1 mouse cellular context compared by ENCODE assay signal in the genomic region with DNA sequence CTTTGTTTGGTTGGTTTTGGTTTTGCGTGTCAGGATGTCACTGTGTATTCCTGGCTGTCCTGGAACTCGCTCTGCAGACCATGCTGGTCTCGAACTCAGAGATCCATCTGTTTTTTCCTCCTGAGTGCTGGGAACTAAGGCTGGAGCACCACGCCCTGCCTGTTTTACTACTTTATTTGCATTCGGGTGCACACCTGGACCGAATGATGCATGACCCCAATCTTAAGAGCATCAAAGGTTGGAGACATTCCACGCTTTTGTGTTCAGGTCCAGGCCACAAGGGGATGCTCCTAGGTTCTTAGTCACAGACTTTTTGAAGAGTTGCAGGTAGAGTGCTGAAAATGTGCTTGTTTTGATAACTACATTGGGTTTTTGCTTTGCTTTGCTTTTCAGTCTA.
TF ChIP-seq lines count a peak whose summit lies in the region.

No protein-coding gene starts in this region.

TF ChIP-seq in MEL, 35 proteins besides CTCF, POLR2A, EP300 and RAD21 (continued from another document):
- TF ChIP-seq ZMIZ1 (IDR thresholded peaks at IDR 0.05; ENCODE audit: low read depth, low read length) (no peak), TCF12 (IDR thresholded peaks at IDR 0.05; ENCODE audit: low read depth, low read length) (no peak), MEF2A (IDR thresholded peaks at IDR 0.05; ENCODE audit: extremely low read depth, insufficient replicate concordance, low read depth, low read length, poor library complexity, severe bottlenecking) (no peak), JUND (IDR thresholded peaks at IDR 0.05; ENCODE audit: low read depth, low read length) (no peak), ZNF384 (IDR thresholded peaks at IDR 0.05; ENCODE audit: low read depth, low read length) (no peak), MAX (IDR thresholded peaks at IDR 0.05; ENCODE audit: low read length) (no peak), NRF1 (IDR thresholded peaks at IDR 0.05; ENCODE audit: insufficient read depth, low read depth, low read length, poor library complexity, severe bottlenecking) (no peak), USF1 (IDR thresholded peaks at IDR 0.05; ENCODE audit: low read depth, low read length) (no peak), MYB (IDR thresholded peaks at IDR 0.05; ENCODE audit: low read depth, low read length) (no peak), MYC (IDR thresholded peaks at IDR 0.05; ENCODE audit: low read depth, low read length) (no peak)
